Mouse (Mus musculus) lung, postnatal 0 days (tissue): ENCODE measurements around the gene Bcl9. TPM values are rescaled to one million over a fixed set of nuclear protein-coding genes. Genes with fewer than 3 reads are reported as not detected.

Experiments used
- ATAC-seq: fragments of 200-750 bp; cut with Nextera tagmentation; 2 replicates; pipeline ENCODE4 v1.8.0; 2017; ENCODE audit warnings: moderate library complexity
- DNase-seq: peaks from one replicate; pipeline ENCODE4 v3.0.0-alpha.2; 2016; ENCODE audit warnings: low spot score
- H3K27ac ChIP-seq: fragments of 300-500 bp; sonication (generic); 2 replicates; pipeline ENCODE4 v1.5.1; 2014; ENCODE audit warnings: antibody characterized with exemption, mild to moderate bottlenecking, low read length, mixed read lengths
- H3K27me3 ChIP-seq: fragments of 300-500 bp; sonication (generic); replicated peaks from 2 replicates; pipeline ENCODE4 v1.6.1; 2014; ENCODE audit warnings: low read length, mixed read lengths; ENCODE audit not compliant: insufficient read depth
- H3K36me3 ChIP-seq: fragments of 300-500 bp; sonication (generic); 2 replicates; pipeline ENCODE4 v1.6.1; 2014; ENCODE audit warnings: low read length, mixed read lengths; ENCODE audit not compliant: insufficient read depth
- H3K4me1 ChIP-seq: fragments of 300-500 bp; sonication (generic); 2 replicates; pipeline ENCODE4 v1.6.1; 2014; ENCODE audit warnings: antibody characterized with exemption, low read depth, low read length, mixed read lengths; ENCODE audit not compliant: insufficient read depth
- H3K4me2 ChIP-seq: fragments of 300-500 bp; sonication (generic); replicated peaks from 2 replicates; pipeline ENCODE4 v1.6.1; 2014; ENCODE audit warnings: low read depth, mild to moderate bottlenecking, low read length, moderate library complexity, mixed read lengths
- H3K4me3 ChIP-seq: fragments of 300-500 bp; sonication (generic); 2 replicates; pipeline ENCODE4 v1.5.1; 2014; ENCODE audit warnings: low read depth, low read length
- H3K9ac ChIP-seq: fragments of 300-500 bp; sonication (generic); replicated peaks from 2 replicates; pipeline ENCODE4 v1.6.1; 2014; ENCODE audit warnings: low read depth, mild to moderate bottlenecking
- H3K9me3 ChIP-seq: fragments of 300-500 bp; sonication (generic); 2 replicates; pipeline ENCODE4 v1.6.1; 2016; ENCODE audit warnings: low read length, mixed read lengths
- CTCF ChIP-seq: IDR thresholded peaks from 2 replicates; pipeline ENCODE4 v1.5.1; 2016; ENCODE audit warnings: antibody characterized with exemption, mild to moderate bottlenecking
- EP300 ChIP-seq: IDR thresholded peaks from 2 replicates; pipeline ENCODE4 v1.6.1; 2016; ENCODE audit warnings: antibody characterized with exemption, mild to moderate bottlenecking, control low read depth
- WGBS: fragments of 180-500 bp; shearing (Covaris S2); extraction: QIAGEN DNeasy Blood & Tissue Kit; methylation state at CpG from one replicate; pipeline ENCODE4 v1.1.7; 2014; 5-methylcytosine and 5-hydroxymethylcytosine counted together
- polyA plus RNA-seq: library from polyadenylated mRNA; unstranded; fragments of >200 nt; fragmentation: Nextera tagmentation; extraction: Ambion mirVana; gene quantifications from 2 replicates; pipeline ENCODE4 v1.2.1, GENCODE M21; 2015

Bcl9 gene
- polyA plus RNA-seq, 1 experiment from 2014 or later: 27.1 TPM

DNA sequence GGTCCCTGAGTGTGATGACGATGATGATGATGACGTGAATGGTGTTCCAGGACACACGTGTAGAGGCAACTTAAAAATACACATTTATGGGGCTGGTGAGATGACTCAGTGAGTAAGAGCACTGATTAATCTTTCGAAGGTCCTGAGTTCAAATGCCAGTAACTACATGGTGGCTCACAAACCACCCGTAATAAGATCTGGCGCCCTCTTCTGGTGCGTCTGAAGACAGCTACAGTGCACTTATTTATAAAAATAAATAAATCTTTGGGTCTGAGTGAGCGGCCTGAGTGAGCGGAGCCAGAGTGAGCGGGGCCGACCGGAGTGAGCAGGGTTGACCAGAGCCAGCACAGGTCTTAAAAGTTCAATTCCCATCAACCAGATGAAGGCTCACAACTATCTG, 34.5 kb upstream of the Bcl9 start:
- Histone ChIP-seq H3K9ac (no peak overlapping the region), H3K4me1 (no peaks in the 10 kb centered on the region), H3K9me3 (no peaks in the 10 kb centered on the region), H3K36me3 (no peaks in the 10 kb centered on the region), H3K27me3 (no peaks in the 10 kb centered on the region), H3K27ac (no peak overlapping the region), H3K4me2 (no peak overlapping the region), H3K4me3 (no peak overlapping the region)
- TF ChIP-seq CTCF (peak; percentile 50), EP300 (no peak)
- ATAC-seq (no peak), DNase-seq (no peak)
- WGBS: 82% methylated on average over 12 of the region's 12 CpGs

DNA sequence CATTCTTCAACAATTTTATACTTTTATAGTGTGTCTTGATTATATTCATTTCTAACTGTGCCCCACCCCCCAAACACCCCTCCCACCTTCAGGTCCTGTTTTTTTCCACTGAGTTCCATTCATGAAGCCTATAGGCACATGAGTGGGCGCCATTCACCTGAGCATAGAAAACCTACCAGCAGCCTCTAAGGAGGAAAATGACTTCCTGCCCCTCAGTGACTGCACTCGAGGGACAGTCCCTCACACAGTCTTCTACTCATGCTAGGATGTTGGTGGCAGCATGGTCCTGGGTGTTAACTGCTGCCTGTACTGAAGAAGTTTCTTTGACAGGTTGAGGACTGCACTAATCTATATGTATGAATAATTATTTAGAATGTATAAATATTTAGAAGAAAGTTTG, 30.1 kb upstream of the Bcl9 start:
- no peak overlapping the region for H3K4me3 ChIP-seq
- ATAC-seq: no peak
- no peak overlapping the region for H3K9ac ChIP-seq
- H3K4me1 ChIP-seq: no peaks in the 10 kb centered on the region
- no peaks in the 10 kb centered on the region for H3K27me3 ChIP-seq
- no peaks in the 10 kb centered on the region for H3K9me3 ChIP-seq
- TF ChIP-seq CTCF: no peak
- no peak for TF ChIP-seq EP300
- H3K36me3 ChIP-seq: no peaks in the 10 kb centered on the region
- DNase-seq: no peak
- H3K27ac ChIP-seq: no peak overlapping the region
- 88% methylated on average over 2 of the region's 2 CpGs for WGBS
- H3K4me2 ChIP-seq: no peak overlapping the region

DNA sequence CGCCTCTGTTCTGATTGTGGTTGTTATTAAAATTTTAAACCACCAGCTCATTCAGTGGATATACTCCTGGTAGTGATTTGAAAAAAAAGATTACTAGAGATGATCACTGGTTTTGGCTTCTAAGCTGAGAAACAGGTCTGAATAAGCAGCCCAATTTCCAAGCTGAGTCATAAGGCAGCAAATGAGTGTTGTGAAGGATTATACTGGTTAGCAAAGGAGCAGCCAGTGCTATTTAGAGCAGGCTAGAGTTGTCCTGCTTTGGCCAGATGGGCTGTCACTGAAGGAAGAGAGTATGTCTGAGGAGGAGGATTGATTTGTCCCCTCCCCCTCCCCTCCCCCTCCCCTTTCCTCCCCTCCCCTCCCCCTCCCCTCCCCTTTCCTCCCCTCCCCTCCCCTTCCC, 29.6 kb upstream of the Bcl9 start:
- Histone ChIP-seq H3K4me3 (no peak overlapping the region), H3K9ac (no peak overlapping the region), H3K4me1 (no peaks in the 10 kb centered on the region), H3K36me3 (no peaks in the 10 kb centered on the region), H3K4me2 (no peak overlapping the region), H3K27ac (no peak overlapping the region), H3K9me3 (no peaks in the 10 kb centered on the region), H3K27me3 (no peaks in the 10 kb centered on the region)
- no peak for DNase-seq
- ATAC-seq: no peak
- TF ChIP-seq EP300 (no peak), CTCF (no peak)
- 94% methylated on average over 1 of the region's 1 CpGs for WGBS

DNA sequence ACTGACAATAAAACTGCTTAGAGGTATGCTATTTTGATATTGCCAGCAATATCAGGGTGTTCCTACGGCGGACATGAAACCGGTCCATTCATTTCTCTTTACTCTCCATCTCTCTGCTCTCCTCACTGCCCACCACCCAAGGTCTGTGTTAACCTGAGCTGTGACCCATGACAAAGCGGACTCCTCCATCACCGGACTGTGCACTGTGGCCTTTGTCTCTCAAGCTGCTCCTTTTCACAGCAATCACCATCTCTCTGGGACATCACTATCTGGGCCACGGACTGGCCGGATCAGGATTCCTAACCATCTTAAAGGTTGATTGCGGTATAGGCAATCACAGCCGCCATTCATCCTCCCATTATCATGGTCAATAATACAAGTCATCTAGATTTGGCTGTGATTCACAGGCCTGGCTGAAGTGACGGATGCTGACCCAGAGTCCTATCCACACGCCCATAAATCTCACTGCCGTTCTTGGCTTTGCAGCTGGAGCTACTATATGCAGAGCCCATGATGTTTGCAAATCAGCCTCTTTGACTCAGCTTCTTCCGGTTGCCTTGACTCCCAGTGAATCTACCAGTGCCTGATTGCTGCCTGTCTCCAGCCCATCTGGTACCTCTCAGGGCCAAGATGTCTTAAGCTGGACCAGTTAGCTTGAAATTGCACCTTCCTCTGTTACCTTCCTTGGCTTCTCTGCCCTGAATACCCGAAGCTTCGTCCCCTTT, 28.1 kb upstream of the Bcl9 start:
- no peaks in the 10 kb centered on the region for H3K36me3 ChIP-seq
- ATAC-seq (no peak), DNase-seq (no peak)
- TF ChIP-seq CTCF: no peak
- TF ChIP-seq EP300: no peak
- no peaks in the 10 kb centered on the region for H3K27me3 ChIP-seq
- H3K9ac ChIP-seq: no peak overlapping the region
- H3K4me1 ChIP-seq: no peaks in the 10 kb centered on the region
- H3K4me2 ChIP-seq: no peak overlapping the region
- H3K4me3 ChIP-seq: no peak overlapping the region
- H3K9me3 ChIP-seq: no peaks in the 10 kb centered on the region
- no peak overlapping the region for H3K27ac ChIP-seq
- WGBS: 61% methylated on average over 15 of the region's 15 CpGs

DNA sequence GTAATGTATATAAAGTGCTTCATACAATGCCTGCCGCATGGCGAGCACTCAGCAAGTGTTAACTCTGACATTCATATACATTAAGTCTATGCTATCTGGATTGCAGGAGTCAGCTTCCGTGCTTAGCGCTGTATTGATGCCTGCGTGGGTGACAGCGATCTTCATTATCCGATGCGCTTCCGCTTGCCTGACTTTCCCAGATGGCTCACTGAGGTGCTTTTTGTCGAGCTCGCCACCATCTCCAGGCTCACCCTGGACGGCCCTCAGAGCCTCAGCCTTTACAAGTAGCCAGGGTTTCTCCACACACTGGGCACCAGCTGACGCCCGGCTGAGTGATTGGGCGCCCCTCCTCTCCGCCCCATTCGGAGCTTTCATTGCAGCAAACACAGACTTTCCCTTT, 26.3 kb upstream of the Bcl9 start:
- no peak for ATAC-seq
- no peak overlapping the region for H3K4me3 ChIP-seq
- H3K27ac ChIP-seq: no peak overlapping the region
- no peaks in the 10 kb centered on the region for H3K4me1 ChIP-seq
- DNase-seq: no peak
- H3K27me3 ChIP-seq: no peaks in the 10 kb centered on the region
- no peaks in the 10 kb centered on the region for H3K9me3 ChIP-seq
- no peaks in the 10 kb centered on the region for H3K36me3 ChIP-seq
- 50% methylated on average over 17 of the region's 17 CpGs for WGBS
- no peak overlapping the region for H3K4me2 ChIP-seq
- H3K9ac ChIP-seq: no peak overlapping the region
- no peak for TF ChIP-seq EP300
- TF ChIP-seq CTCF: no peak

DNA sequence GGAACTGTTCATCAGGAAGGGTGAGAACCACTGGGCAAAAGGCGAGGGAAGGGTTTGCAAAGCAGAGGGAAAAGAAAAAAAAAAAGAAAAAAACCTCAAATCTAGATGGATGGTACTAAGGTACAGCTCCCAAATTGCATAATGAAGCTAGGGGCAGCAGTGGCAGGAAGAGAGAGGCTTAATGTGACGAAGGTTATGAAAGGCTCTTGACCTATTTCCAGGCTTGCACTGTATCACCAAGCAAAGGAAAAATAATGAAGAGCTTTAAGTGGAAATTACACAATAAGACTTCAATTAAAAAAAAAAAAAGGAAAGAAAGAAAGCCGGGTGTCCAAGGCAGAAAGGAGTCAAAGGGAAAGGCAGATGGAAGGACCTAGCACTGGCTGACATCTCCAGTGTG, 19.6 kb upstream of the Bcl9 start:
- WGBS: 58% methylated on average over 3 of the region's 3 CpGs
- TF ChIP-seq EP300 (no peak; the same call in 1 of the 2 replicates), CTCF (no peak)
- ATAC-seq: peak; percentile 88
- Histone ChIP-seq H3K4me1 (peaks cover 3% of the 10 kb centered on the region; the same call in 1 of the 2 replicates), H3K36me3 (no peaks in the 10 kb centered on the region), H3K9me3 (no peaks in the 10 kb centered on the region), H3K4me2 (no peak overlapping the region), H3K4me3 (no peak overlapping the region), H3K27me3 (no peaks in the 10 kb centered on the region), H3K27ac (no peak overlapping the region), H3K9ac (no peak overlapping the region)
- DNase-seq: peak; percentile 83

DNA sequence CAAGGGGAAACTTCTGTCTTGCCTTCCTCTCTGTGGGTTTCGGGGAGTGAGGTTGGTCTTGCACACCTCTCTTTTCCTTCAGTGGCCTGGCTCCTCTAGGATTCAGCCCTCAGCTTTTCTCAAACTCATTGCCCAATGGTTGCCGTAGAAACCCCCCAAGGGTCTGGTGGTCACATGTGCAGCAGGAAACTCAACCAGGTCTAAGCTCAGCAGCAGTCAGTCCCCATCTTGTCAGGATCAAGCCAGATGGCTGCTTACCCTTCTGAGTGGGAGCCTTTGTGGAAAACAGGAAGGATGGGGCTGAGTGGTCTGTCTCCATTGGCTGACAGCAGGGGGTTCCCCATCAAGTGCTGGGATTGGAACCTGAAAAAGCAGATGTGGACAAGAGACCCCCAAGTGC, 15.7 kb upstream of the Bcl9 start:
- Histone ChIP-seq H3K27ac (no peak overlapping the region), H3K4me3 (no peak overlapping the region), H3K27me3 (no peaks in the 10 kb centered on the region), H3K9me3 (no peaks in the 10 kb centered on the region), H3K4me2 (no peak overlapping the region), H3K36me3 (no peaks in the 10 kb centered on the region), H3K4me1 (peaks cover 10% of the 10 kb centered on the region; the same call in 1 of the 2 replicates), H3K9ac (no peak overlapping the region)
- ATAC-seq: no peak
- no peak for DNase-seq
- WGBS: 78% methylated on average over 2 of the region's 2 CpGs
- no peak for TF ChIP-seq CTCF
- TF ChIP-seq EP300: no peak
